Mouse (Mus musculus) forebrain, embryonic 16.5 days (tissue): Measurements from ENCODE around the gene Ppp3ca. TPM values are rescaled to one million over a fixed set of nuclear protein-coding genes. Genes with fewer than 3 reads are reported as not detected.

Experiments
- ATAC-seq: fragments of 200-750 bp; cut with Nextera tagmentation; 2 replicates; pipeline ENCODE4 v1.8.0; 2017; ENCODE audit warnings: mild to moderate bottlenecking, moderate library complexity
- H3K27ac ChIP-seq: fragments of 300-500 bp; sonication (generic); 2 replicates; pipeline ENCODE4 v1.5.1; 2014; ENCODE audit warnings: low read length, control low read depth
- H3K27me3 ChIP-seq: fragments of 300-500 bp; sonication (generic); replicated peaks from 2 replicates; pipeline ENCODE4 v1.6.1; 2014; ENCODE audit warnings: low read length; ENCODE audit not compliant: control insufficient read depth, insufficient read depth
- H3K36me3 ChIP-seq: fragments of 300-500 bp; sonication (generic); 2 replicates; pipeline ENCODE4 v1.6.1; 2014; ENCODE audit not compliant: control insufficient read depth, insufficient read depth
- H3K4me1 ChIP-seq: fragments of 300-500 bp; sonication (generic); replicated peaks from 2 replicates; pipeline ENCODE4 v1.6.1; 2014; ENCODE audit warnings: low read length; ENCODE audit not compliant: control insufficient read depth, insufficient read depth
- H3K4me2 ChIP-seq: fragments of 300-500 bp; sonication (generic); 2 replicates; pipeline ENCODE4 v1.6.1; 2014; ENCODE audit warnings: mild to moderate bottlenecking, low read length, control low read depth
- H3K4me3 ChIP-seq: fragments of 300-500 bp; sonication (generic); replicated peaks from 2 replicates; pipeline ENCODE4 v1.5.1; 2014; ENCODE audit warnings: mild to moderate bottlenecking, low read length, control low read depth
- H3K9ac ChIP-seq: fragments of 300-500 bp; sonication (generic); replicated peaks from 2 replicates; pipeline ENCODE4 v1.6.1; 2014; ENCODE audit warnings: low read depth, low read length, control low read depth
- H3K9me3 ChIP-seq: fragments of 300-500 bp; sonication (generic); 2 replicates; pipeline ENCODE4 v1.6.1; 2016; ENCODE audit warnings: low read length; ENCODE audit not compliant: control insufficient read depth
- WGBS: fragments of 180-500 bp; shearing (Covaris S2); extraction: QIAGEN DNeasy Blood & Tissue Kit; methylation state at CpG from one replicate; pipeline ENCODE4 v1.1.7; 2014; 5-methylcytosine and 5-hydroxymethylcytosine counted together
- polyA plus RNA-seq: library from polyadenylated mRNA; unstranded; fragments of >200 nt; fragmentation: Nextera tagmentation; extraction: Ambion mirVana; gene quantifications from 2 replicates; pipeline ENCODE4 v1.2.1, GENCODE M21; 2015

The Ppp3ca gene
- polyA plus RNA-seq, 1 experiment from 2014 or later = 144 TPM

- Histone ChIP-seq H3K4me3 (no peak overlapping the region), H3K27ac (no peak overlapping the region), H3K4me2 (no peak overlapping the region), H3K27me3 (no peaks in the 10 kb centered on the region), H3K4me1 (no peaks in the 10 kb centered on the region), H3K9ac (no peak overlapping the region), H3K36me3 (no peaks in the 10 kb centered on the region), H3K9me3 (no peaks in the 10 kb centered on the region)
- ATAC-seq = peak; percentile 20; the same call in 1 of the 2 replicates
- WGBS = 91% methylated on average over 4 of the region's 4 CpGs
Measured at GRCm38 (mm10) chr3:136714307-136715039, 44.5 kb downstream of the Ppp3ca start.

DNA sequence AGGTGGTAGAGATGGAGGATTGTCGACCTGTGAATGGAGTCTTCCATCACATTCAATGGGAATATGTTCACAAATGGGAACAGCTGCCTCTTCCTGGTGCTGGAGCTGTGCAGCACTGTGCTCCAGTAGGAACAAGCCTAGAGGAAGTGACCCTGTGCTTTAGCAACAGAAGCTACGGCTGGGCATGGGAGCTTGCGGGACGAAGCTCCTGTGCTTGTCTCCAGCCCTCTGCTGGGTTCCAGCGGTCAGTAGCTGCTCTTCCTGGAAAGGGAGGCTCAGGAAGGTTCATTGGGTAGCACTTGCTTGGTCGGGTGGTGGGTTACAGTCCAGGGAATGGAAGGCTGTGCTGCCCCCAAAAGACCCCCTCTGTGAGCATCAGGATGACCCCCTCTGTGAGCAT is 46.3 kb downstream of the Ppp3ca start:
- H3K4me3 ChIP-seq = no peak overlapping the region
- H3K9me3 ChIP-seq = no peaks in the 10 kb centered on the region
- no peak overlapping the region for H3K27ac ChIP-seq
- no peak for ATAC-seq
- no peak overlapping the region for H3K4me2 ChIP-seq
- H3K36me3 ChIP-seq = no peaks in the 10 kb centered on the region
- WGBS = 88% methylated on average over 6 of the region's 6 CpGs
- H3K9ac ChIP-seq = no peak overlapping the region
- no peaks in the 10 kb centered on the region for H3K4me1 ChIP-seq
- H3K27me3 ChIP-seq = no peaks in the 10 kb centered on the region

DNA sequence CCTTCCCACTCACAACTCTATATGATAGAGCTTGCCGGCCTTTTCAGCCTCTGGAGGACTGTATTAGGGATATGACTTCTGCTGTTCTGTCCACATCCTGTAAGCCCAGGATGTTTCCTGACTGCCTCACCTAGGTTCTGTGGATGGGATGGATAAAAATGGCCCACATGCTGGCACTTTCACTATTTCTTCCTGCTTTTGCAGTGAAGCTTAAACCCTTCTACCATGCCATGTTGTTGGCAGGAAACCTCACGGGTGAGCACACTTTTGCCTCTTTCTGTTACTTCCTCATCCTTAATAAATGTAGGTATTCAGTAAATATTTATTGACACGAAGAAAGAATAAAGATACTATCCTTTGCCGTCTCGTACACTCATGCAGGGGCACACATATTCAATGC is 48.5 kb downstream of the Ppp3ca start:
- Histone ChIP-seq H3K4me1 (no peaks in the 10 kb centered on the region), H3K4me2 (no peak overlapping the region)

DNA sequence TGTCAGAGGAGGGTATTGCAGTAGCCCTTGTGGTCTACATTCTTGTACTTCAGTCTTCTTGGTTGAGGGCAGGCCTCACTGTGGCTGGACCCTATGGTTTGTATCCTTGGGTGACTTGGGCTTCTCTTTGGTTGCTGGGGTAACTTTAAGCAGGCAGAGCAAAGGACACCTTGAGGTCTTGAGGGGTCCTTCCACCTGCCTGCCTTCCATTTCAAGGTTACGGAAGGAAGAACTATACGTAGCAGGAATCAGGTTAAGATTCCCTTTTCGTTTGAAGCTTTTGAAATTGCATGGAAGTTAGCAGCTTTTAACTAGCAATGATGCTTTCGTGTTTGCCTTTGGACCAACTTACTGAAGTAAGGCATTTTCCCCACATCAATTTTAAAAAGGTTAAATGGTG is 51.3 kb downstream of the Ppp3ca start:
- Histone ChIP-seq H3K4me2 (no peak overlapping the region), H3K36me3 (no peaks in the 10 kb centered on the region), H3K27me3 (no peaks in the 10 kb centered on the region), H3K4me3 (no peak overlapping the region), H3K27ac (no peak overlapping the region), H3K4me1 (no peaks in the 10 kb centered on the region), H3K9ac (no peak overlapping the region), H3K9me3 (no peaks in the 10 kb centered on the region)
- ATAC-seq = no peak
- 90% methylated on average over 4 of the region's 4 CpGs for WGBS

More for the DNA sequence above, 48.5 kb downstream of the Ppp3ca start:
- WGBS = 96% methylated on average over 5 of the region's 5 CpGs
- no peak for ATAC-seq
- Histone ChIP-seq H3K9ac (no peak overlapping the region), H3K4me3 (no peak overlapping the region), H3K27ac (no peak overlapping the region), H3K27me3 (no peaks in the 10 kb centered on the region), H3K36me3 (no peaks in the 10 kb centered on the region), H3K9me3 (no peaks in the 10 kb centered on the region)

DNA sequence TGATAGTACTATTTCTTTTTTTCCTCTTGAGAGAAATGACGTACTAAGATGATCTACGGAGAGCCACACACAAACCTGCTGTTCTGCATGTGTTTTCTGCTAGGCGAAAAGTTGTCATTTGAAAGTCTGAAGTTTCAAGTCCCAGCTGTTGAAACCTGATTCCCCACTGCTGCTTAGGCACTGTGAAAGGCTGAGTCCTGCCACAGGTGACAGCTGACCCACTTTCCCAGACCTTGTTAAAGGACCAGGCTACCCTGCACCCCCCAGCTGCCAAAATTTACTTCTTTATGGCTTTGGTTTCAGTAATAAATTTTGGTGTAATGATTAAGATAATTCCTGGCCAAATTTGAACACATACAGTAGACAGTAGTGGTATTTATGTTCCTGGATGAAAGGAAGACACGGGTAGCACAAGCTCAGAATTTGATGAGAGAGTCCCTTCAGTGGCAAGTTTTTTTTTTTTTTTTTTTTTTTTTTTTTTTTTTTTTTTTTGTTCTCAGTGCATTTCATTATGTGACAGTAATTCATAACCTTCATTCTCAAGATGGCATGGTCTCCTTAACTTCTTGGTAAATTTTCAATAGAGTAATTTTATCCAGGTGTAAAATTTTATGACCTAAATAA is 52.0 kb downstream of the Ppp3ca start:
- H3K4me2 ChIP-seq = no peak overlapping the region
- no peak for ATAC-seq

GRCm38 (mm10) chr3:136722493-136722892 is 52.6 kb downstream of the Ppp3ca start:
- Histone ChIP-seq H3K4me1 (no peaks in the 10 kb centered on the region), H3K36me3 (no peaks in the 10 kb centered on the region), H3K4me3 (no peak overlapping the region), H3K4me2 (no peak overlapping the region), H3K27ac (no peak overlapping the region), H3K9ac (no peak overlapping the region), H3K27me3 (no peaks in the 10 kb centered on the region), H3K9me3 (no peaks in the 10 kb centered on the region)
- no peak for ATAC-seq

More for the DNA sequence above, 52.0 kb downstream of the Ppp3ca start:
- no peaks in the 10 kb centered on the region for H3K9me3 ChIP-seq
- no peak overlapping the region for H3K9ac ChIP-seq
- no peaks in the 10 kb centered on the region for H3K27me3 ChIP-seq
- H3K27ac ChIP-seq = no peak overlapping the region
- WGBS = 67% methylated on average over 4 of the region's 4 CpGs
- H3K36me3 ChIP-seq = no peaks in the 10 kb centered on the region
- H3K4me1 ChIP-seq = no peaks in the 10 kb centered on the region
- no peak overlapping the region for H3K4me3 ChIP-seq

- no peaks in the 10 kb centered on the region for H3K27me3 ChIP-seq
- H3K9ac ChIP-seq = no peak overlapping the region
- H3K9me3 ChIP-seq = no peaks in the 10 kb centered on the region
- ATAC-seq = no peak
- H3K27ac ChIP-seq = no peak overlapping the region
- no peak overlapping the region for H3K4me2 ChIP-seq
- no peaks in the 10 kb centered on the region for H3K36me3 ChIP-seq
- H3K4me3 ChIP-seq = no peak overlapping the region
- WGBS = 65% methylated on average over 7 of the region's 7 CpGs
- peaks cover 4% of the 10 kb centered on the region; the same call in 1 of the 2 replicates for H3K4me1 ChIP-seq
Measured at GRCm38 (mm10) chr3:136725311-136726156, 55.6 kb downstream of the Ppp3ca start.

DNA sequence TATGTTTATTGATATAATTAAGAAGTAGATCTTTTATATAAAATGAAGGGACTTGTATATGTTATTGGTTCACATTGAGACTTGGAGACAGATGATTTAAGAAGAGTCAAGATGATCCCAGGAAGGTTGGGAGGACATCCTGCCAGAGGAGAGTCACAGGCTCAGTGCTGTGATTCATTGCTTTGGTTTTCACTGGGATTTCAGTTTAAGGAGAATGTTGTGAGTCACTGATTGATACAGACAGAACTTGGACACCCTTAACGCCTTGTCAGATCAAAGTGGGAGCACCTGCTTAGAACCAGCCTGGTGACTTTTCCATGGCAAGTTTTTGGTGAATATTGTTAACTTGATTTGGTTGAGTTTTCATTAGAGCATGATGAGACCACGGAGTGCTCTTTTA is 58.0 kb downstream of the Ppp3ca start:
- Histone ChIP-seq H3K9ac (no peak overlapping the region), H3K4me3 (no peak overlapping the region), H3K27me3 (no peaks in the 10 kb centered on the region), H3K27ac (no peak overlapping the region), H3K4me1 (peaks cover 4% of the 10 kb centered on the region; the same call in 1 of the 2 replicates), H3K36me3 (no peaks in the 10 kb centered on the region), H3K4me2 (no peak overlapping the region), H3K9me3 (no peaks in the 10 kb centered on the region)
- no peak for ATAC-seq
- 92% methylated on average over 2 of the region's 2 CpGs for WGBS

- 0 out of 2 replicates have a peak, but pooled peaks have one; percentile 18 for ATAC-seq
- H3K4me3 ChIP-seq = no peak overlapping the region
- H3K9ac ChIP-seq = no peak overlapping the region
- no peak overlapping the region for H3K27ac ChIP-seq
- H3K4me1 ChIP-seq = peaks cover 4% of the 10 kb centered on the region; the same call in 1 of the 2 replicates
- H3K9me3 ChIP-seq = no peaks in the 10 kb centered on the region
- no peaks in the 10 kb centered on the region for H3K36me3 ChIP-seq
- H3K4me2 ChIP-seq = no peak overlapping the region
- no peaks in the 10 kb centered on the region for H3K27me3 ChIP-seq
- 52% methylated on average over 10 of the region's 10 CpGs for WGBS
Measured at GRCm38 (mm10) chr3:136729978-136730377, 60.1 kb downstream of the Ppp3ca start.
